Mouse (Mus musculus) bone marrow macrophage, adult 2 months (primary cell): ENCODE measurements around the gene Phf21a.

Experiments used
- CTCF ChIP-seq: IDR thresholded peaks from 2 replicates; pipeline ENCODE4 v1.5.1; 2012; ENCODE audit warnings: low read depth, mild to moderate bottlenecking, low read length, moderate library complexity
- POLR2A ChIP-seq: IDR thresholded peaks from 2 replicates; pipeline ENCODE4 v1.6.1; 2012; ENCODE audit warnings: mild to moderate bottlenecking, low read depth, low read length, borderline replicate concordance

DNA sequence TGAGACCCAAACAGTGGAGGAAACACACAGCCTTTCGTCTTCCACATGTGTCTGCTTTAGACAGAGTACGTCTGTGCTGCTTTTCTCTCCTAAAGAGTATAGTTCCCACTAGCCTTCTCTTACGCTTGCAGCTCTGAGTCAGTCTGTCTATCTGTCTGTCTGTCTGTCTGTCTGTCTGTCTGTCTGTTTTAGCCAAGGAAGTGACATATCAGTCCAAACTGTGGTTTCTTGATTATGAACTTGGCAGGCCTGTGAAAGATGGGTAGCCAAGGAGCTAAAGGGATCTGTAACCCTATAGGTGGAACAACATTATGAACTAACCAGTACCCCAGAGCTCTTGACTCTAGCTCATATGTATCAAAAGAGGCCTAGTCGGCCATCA lies 180.9 kb downstream of the Phf21a start:
- TF ChIP-seq POLR2A (no peak), CTCF (no peak)
